Mouse (Mus musculus): ENCODE results near the gene Magi3. TPM values are rescaled to one million over a fixed set of nuclear protein-coding genes. Genes with fewer than 3 reads are reported as not detected.

Magi3 gene
- polyA plus RNA-seq, 1 experiment from 2014 or later, result 5.6 TPM

DNA sequence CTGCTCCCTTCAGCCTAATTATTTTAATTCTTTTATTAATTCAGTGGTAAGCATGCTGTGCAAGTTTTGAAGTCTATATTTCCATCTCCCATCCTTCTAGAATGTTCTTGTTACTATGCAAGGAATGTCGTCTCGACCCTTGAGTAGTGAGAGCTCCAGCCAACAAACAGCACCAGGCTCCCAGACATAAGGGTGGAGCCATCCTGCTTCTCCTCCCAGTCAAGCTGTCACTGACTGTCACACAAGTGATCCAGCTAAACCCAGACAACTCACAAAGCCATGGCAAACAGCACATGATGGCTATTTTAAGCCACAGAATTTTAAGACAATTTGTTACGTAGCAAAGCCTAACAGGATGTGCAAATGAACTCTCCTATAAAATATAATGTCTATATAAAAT is 124.2 kb downstream of the Magi3 start:
- peaks cover 5% of the 10 kb centered on the region; the same call in 1 of the 2 replicates for H3K36me3 ChIP-seq (replicated peaks)
- no peak overlapping the region for H3K9ac ChIP-seq
- no peak overlapping the region for H3K27ac ChIP-seq
- no peak overlapping the region for H3K4me3 ChIP-seq (replicated peaks)
- H3K4me2 ChIP-seq, result no peak overlapping the region
- WGBS, result 70% methylated on average over 3 of the region's 3 CpGs
- no peaks in the 10 kb centered on the region for H3K27me3 ChIP-seq
- no peaks in the 10 kb centered on the region for H3K9me3 ChIP-seq
- no peak for ATAC-seq (ENCODE audit: low FRiP score)
- no peaks in the 10 kb centered on the region for H3K4me1 ChIP-seq

DNA sequence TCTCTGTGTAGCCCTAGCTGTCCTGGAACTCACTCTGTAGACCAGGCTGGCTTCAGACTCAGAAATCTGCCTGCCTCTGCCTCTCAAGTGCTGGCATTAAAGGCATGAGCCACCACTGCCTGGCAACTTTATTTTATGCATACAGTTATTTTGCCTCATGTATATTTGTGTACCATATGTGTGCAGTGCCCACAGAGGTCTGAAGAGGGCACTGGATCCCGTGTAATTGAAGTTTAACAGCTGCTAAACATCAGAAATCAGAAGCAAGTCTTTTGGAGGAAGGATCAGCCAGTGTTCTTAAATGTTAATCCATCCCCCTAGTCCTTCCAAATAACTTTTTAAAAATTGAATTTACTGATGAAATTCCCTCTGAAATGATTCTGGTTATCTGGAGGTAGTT is 125.5 kb downstream of the Magi3 start:
- ATAC-seq (ENCODE audit: low FRiP score), result no peak
- no peaks in the 10 kb centered on the region for H3K9me3 ChIP-seq
- no peak overlapping the region for H3K4me3 ChIP-seq (replicated peaks)
- no peak overlapping the region for H3K27ac ChIP-seq
- H3K4me1 ChIP-seq, result no peaks in the 10 kb centered on the region
- H3K4me2 ChIP-seq, result no peak overlapping the region
- 81% methylated on average over 1 of the region's 1 CpGs for WGBS
- H3K9ac ChIP-seq, result no peak overlapping the region
- H3K36me3 ChIP-seq (replicated peaks), result peaks cover 5% of the 10 kb centered on the region; the same call in 1 of the 2 replicates
- no peaks in the 10 kb centered on the region for H3K27me3 ChIP-seq

GRCm38 (mm10) chr3:104092759-104093158 is 127.4 kb downstream of the Magi3 start:
- Histone ChIP-seq H3K4me2 (no peak overlapping the region), H3K4me3 (replicated peaks) (no peak overlapping the region), H3K27me3 (no peaks in the 10 kb centered on the region), H3K4me1 (no peaks in the 10 kb centered on the region), H3K9me3 (no peaks in the 10 kb centered on the region), H3K27ac (no peak overlapping the region), H3K9ac (no peak overlapping the region), H3K36me3 (replicated peaks) (peaks cover 5% of the 10 kb centered on the region; the same call in 1 of the 2 replicates)
- ATAC-seq (ENCODE audit: low FRiP score), result no peak
- WGBS, result 86% methylated on average over 5 of the region's 5 CpGs

- Histone ChIP-seq H3K27ac (no peak overlapping the region), H3K4me1 (no peaks in the 10 kb centered on the region), H3K27me3 (no peaks in the 10 kb centered on the region), H3K9me3 (no peaks in the 10 kb centered on the region), H3K4me3 (replicated peaks) (no peak overlapping the region), H3K9ac (no peak overlapping the region), H3K4me2 (no peak overlapping the region), H3K36me3 (replicated peaks) (no peaks in the 10 kb centered on the region)
- WGBS, result 81% methylated on average over 1 of the region's 1 CpGs
- no peak for ATAC-seq (ENCODE audit: low FRiP score)
Observed at GRCm38 (mm10) chr3:104082031-104082430, 138.1 kb downstream of the Magi3 start.

DNA sequence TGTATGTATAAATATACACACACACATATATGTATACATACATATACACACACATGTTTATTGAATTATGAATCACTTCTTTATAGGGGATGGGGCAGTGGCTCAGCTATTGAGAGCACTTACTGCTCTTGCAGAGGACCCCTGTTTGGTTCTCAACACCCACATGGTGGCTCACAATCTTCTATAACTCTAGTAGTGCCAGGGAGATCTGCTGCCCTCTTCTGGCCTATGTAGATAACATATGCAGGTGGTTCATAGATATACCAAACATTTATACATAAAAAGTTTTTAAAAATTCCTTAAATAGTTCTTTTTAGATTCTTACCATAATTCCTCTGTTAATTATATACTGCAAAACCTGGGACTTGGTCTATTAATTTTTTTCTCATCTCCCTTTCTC is 141.4 kb downstream of the Magi3 start:
- Histone ChIP-seq H3K27me3 (no peaks in the 10 kb centered on the region), H3K4me1 (no peaks in the 10 kb centered on the region), H3K9ac (no peak overlapping the region), H3K9me3 (no peaks in the 10 kb centered on the region), H3K4me2 (no peak overlapping the region), H3K36me3 (replicated peaks) (no peaks in the 10 kb centered on the region), H3K27ac (no peak overlapping the region), H3K4me3 (replicated peaks) (no peak overlapping the region)
- no peak for ATAC-seq (ENCODE audit: low FRiP score)

GRCm38 (mm10) chr3:104069395-104069794 is 150.8 kb downstream of the Magi3 start:
- no peak overlapping the region for H3K4me2 ChIP-seq
- no peak for ATAC-seq (ENCODE audit: low FRiP score)
- H3K4me1 ChIP-seq, result no peaks in the 10 kb centered on the region
- no peak overlapping the region for H3K4me3 ChIP-seq (replicated peaks)
- H3K9ac ChIP-seq, result no peak overlapping the region
- no peaks in the 10 kb centered on the region for H3K36me3 ChIP-seq (replicated peaks)
- H3K9me3 ChIP-seq, result no peaks in the 10 kb centered on the region
- H3K27ac ChIP-seq, result no peak overlapping the region
- H3K27me3 ChIP-seq, result no peaks in the 10 kb centered on the region

DNA sequence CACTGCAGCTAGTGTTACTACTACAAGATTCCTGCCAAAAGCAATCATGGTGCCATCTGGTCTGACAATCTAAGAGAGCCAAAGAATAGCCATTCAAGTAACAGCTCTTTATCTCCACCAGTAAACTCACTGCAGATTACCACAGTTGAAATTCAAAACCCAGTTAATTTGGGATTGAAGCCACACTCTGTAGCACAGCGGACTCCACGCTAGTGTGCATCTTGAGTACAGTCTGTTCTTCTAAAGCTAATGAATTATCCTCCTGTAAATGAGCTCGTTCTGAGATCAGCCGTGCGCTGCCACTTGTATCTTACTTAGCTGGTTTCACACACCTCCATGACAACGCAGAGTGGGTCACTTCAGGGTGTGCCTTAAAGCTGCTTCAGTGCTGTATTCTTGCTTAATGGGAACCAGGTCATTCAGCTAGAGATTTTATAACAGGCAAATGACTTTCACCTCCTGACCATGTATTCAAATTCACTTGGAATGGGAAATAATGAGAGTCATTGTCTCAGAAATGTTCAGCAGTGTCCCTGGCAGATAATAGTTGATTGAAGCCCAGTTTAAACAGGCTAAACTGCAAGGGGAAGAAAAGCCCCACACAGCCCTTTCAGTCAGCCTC is 161.1 kb downstream of the Magi3 start:
- H3K9me3 ChIP-seq, result no peaks in the 10 kb centered on the region
- 16% methylated on average over 6 of the region's 6 CpGs for WGBS
- peaks cover 5% of the 10 kb centered on the region; the same call in 1 of the 2 replicates for H3K4me1 ChIP-seq
- H3K27me3 ChIP-seq, result no peaks in the 10 kb centered on the region; the same call in 1 of the 2 replicates
- no peaks in the 10 kb centered on the region for H3K36me3 ChIP-seq (replicated peaks)
- H3K4me2 ChIP-seq, result peak overlapping the region; percentile 17
- peak; percentile 93 for ATAC-seq (ENCODE audit: low FRiP score)
- H3K27ac ChIP-seq, result peak overlapping the region; percentile 75
- H3K4me3 ChIP-seq (replicated peaks), result no peak overlapping the region
- no peak overlapping the region for H3K9ac ChIP-seq

GRCm38 (mm10) chr3:104032747-104033146 is 187.4 kb downstream of the Magi3 start:
- no peaks in the 10 kb centered on the region for H3K9me3 ChIP-seq
- no peaks in the 10 kb centered on the region for H3K36me3 ChIP-seq (replicated peaks)
- H3K4me1 ChIP-seq, result no peaks in the 10 kb centered on the region
- no peak overlapping the region for H3K4me3 ChIP-seq (replicated peaks)
- 88% methylated on average over 1 of the region's 1 CpGs for WGBS
- no peak overlapping the region for H3K4me2 ChIP-seq
- H3K9ac ChIP-seq, result no peak overlapping the region
- ATAC-seq (ENCODE audit: low FRiP score), result no peak
- no peaks in the 10 kb centered on the region for H3K27me3 ChIP-seq
- no peak overlapping the region for H3K27ac ChIP-seq

DNA sequence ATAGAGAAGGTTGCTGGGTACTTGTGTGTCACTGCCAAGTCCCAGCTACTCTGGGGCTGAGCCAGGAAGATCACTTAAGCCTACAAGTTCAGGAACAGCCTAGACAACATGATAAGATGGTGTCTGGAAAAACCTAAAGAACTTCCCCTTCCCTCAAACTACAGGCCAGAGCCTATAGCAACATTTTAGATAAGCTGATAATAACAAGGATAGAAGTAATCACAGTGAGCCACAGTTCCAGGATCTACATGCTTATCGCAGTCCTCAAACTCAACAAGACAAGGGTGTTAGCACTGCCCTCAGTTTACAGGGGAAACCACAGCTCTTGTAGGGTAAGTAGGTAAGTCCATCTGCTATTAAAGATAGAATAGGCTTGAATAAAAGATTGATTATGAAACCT is 188.1 kb downstream of the Magi3 start:
- 93% methylated on average over 1 of the region's 1 CpGs for WGBS
- H3K9me3 ChIP-seq, result no peaks in the 10 kb centered on the region

DNA sequence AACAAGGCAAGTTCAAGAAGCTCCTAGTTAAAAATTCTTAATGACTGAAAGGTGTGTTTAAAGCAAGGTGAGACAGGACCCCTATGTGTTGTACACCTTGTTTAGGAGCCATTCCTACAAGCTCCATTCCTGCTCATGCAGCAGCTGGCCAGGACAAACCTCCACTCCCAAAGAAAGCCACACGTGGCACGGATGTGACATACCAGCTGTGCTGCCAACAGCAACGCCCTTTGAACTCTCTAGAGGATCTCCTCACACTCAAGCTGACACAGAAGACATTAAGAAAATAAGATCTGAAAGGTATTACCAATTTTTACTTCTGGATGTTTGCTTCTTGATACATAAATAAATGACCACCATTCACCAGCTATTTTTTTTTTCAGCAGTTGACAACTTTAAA is 193.2 kb downstream of the Magi3 start:
- 67% methylated on average over 3 of the region's 3 CpGs for WGBS
- no peak overlapping the region for H3K4me3 ChIP-seq (replicated peaks)
- H3K27ac ChIP-seq, result no peak overlapping the region
- no peak overlapping the region for H3K9ac ChIP-seq
- H3K9me3 ChIP-seq, result no peaks in the 10 kb centered on the region
- no peak for ATAC-seq (ENCODE audit: low FRiP score)
- H3K27me3 ChIP-seq, result no peaks in the 10 kb centered on the region
- no peaks in the 10 kb centered on the region for H3K4me1 ChIP-seq
- H3K4me2 ChIP-seq, result no peak overlapping the region
- H3K36me3 ChIP-seq (replicated peaks), result peaks cover 12% of the 10 kb centered on the region

More for the DNA sequence above, 188.1 kb downstream of the Magi3 start:
- H3K4me1 ChIP-seq, result no peaks in the 10 kb centered on the region
- no peaks in the 10 kb centered on the region for H3K36me3 ChIP-seq (replicated peaks)
- H3K9ac ChIP-seq, result no peak overlapping the region
- H3K27me3 ChIP-seq, result no peaks in the 10 kb centered on the region
- H3K27ac ChIP-seq, result no peak overlapping the region
- ATAC-seq (ENCODE audit: low FRiP score), result no peak
- no peak overlapping the region for H3K4me3 ChIP-seq (replicated peaks)
- no peak overlapping the region for H3K4me2 ChIP-seq

GRCm38 (mm10) chr3:104020101-104020500 is 200.1 kb downstream of the Magi3 start:
- H3K4me1 ChIP-seq, result no peaks in the 10 kb centered on the region
- no peak overlapping the region for H3K9ac ChIP-seq
- no peak for ATAC-seq (ENCODE audit: low FRiP score)
- no peak overlapping the region for H3K4me3 ChIP-seq (replicated peaks)
- H3K27ac ChIP-seq, result no peak overlapping the region
- H3K36me3 ChIP-seq (replicated peaks), result peaks cover 30% of the 10 kb centered on the region
- WGBS, result 92% methylated on average over 12 of the region's 12 CpGs
- H3K4me2 ChIP-seq, result no peak overlapping the region
- no peaks in the 10 kb centered on the region for H3K9me3 ChIP-seq
- H3K27me3 ChIP-seq, result no peaks in the 10 kb centered on the region

- Histone ChIP-seq H3K27me3 (no peaks in the 10 kb centered on the region), H3K4me3 (replicated peaks) (no peak overlapping the region), H3K4me1 (no peaks in the 10 kb centered on the region), H3K27ac (no peak overlapping the region), H3K4me2 (no peak overlapping the region), H3K9ac (no peak overlapping the region), H3K9me3 (no peaks in the 10 kb centered on the region), H3K36me3 (replicated peaks) (peaks cover 37% of the 10 kb centered on the region)
- no peak for ATAC-seq (ENCODE audit: low FRiP score)
- 72% methylated on average over 4 of the region's 4 CpGs for WGBS
Observed at GRCm38 (mm10) chr3:104019453-104019852, 200.7 kb downstream of the Magi3 start.

DNA sequence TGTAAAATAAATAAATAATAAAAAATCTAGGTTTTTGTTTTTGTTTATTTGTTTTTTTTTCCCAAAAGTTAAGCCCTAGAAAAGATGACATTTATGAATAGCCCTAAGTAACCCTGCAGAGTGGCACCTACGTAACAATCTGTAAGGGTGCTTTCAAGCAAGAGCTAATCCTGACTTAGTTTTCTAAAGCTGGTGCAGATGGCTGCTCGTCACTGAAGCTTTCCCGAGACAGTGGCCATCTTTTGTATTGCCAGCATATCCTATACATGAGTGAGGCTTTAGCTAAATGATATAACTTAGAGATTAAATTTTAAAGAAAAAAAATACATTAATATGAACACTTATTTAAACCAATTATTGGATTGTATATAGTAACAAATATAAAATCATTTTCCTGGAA is 202.2 kb downstream of the Magi3 start:
- no peak overlapping the region for H3K4me2 ChIP-seq
- no peaks in the 10 kb centered on the region for H3K4me1 ChIP-seq
- H3K4me3 ChIP-seq (replicated peaks), result no peak overlapping the region
- 53% methylated on average over 3 of the region's 3 CpGs for WGBS
- H3K9me3 ChIP-seq, result no peaks in the 10 kb centered on the region
- no peaks in the 10 kb centered on the region for H3K27me3 ChIP-seq
- no peak for ATAC-seq (ENCODE audit: low FRiP score)
- no peak overlapping the region for H3K9ac ChIP-seq
- H3K27ac ChIP-seq, result no peak overlapping the region
- peaks cover 38% of the 10 kb centered on the region for H3K36me3 ChIP-seq (replicated peaks)
